Mouse (Mus musculus): ENCODE measurements around the gene Dusp10. TPM values are rescaled to one million over a fixed set of nuclear protein-coding genes. Genes with fewer than 3 reads are reported as not detected.

The Dusp10 gene
- polyA plus RNA-seq, 1 experiment from 2014 or later, result 5.1 TPM

DNA sequence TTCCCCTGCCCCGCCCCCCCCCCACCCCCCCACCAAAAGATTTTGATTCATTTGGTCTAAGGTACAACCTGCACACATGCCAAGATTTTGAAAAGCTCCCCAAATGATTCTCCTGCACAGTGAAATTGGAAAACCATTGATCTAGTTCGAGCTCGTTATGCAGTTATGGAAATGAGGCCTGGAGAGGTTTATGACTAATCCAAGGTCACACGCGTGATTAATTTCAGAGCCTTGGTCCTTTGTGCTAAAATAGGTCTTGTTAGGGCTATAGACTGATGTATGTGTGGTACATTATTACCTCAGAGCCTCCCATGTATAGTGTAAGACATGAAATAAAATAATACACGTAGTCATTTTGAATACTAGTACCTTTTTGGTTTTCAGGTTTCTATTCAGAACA, 30.3 kb downstream of the Dusp10 start:
- H3K4me2 ChIP-seq (replicated peaks), result no peak overlapping the region
- no peaks in the 10 kb centered on the region for H3K36me3 ChIP-seq
- no peak for ATAC-seq (replicated peaks)
- H3K4me3 ChIP-seq, result no peak overlapping the region
- peaks cover 18% of the 10 kb centered on the region for H3K4me1 ChIP-seq
- H3K9me3 ChIP-seq, result no peaks in the 10 kb centered on the region
- H3K9ac ChIP-seq (replicated peaks), result no peak overlapping the region
- 71% methylated on average over 6 of the region's 6 CpGs for WGBS
- H3K27me3 ChIP-seq, result no peaks in the 10 kb centered on the region
- no peak overlapping the region for H3K27ac ChIP-seq (replicated peaks)

DNA sequence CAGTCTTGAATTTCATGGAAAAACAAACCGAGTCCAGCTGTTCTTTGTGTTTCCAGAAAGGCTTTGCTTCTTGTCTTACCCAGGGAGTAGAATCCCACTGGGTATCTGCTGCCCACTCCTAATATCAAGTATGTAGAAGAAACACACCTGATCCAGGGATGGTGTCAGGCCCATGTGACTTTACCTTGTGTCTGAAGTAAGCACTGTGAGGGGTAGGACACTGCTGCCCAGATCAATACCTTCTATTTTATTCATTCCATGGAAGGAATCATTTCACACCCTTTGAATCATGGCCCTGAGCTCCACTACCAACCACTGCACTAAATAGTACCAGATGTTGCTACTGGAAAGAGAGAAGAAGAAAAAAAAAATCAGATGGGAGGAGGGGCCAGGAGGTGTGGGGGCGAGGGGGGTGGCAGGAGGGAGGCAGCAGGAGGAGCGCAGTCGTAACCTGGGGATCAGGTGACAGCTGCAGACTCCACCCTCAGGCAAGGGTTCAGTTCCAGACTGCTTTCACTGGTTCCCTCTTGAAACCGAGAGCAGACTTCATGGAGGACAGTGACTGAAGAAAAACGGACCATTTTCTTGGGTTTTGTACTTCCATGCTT, 33.1 kb downstream of the Dusp10 start:
- H3K4me3 ChIP-seq, result no peak overlapping the region
- no peaks in the 10 kb centered on the region for H3K9me3 ChIP-seq
- no peak for ATAC-seq (replicated peaks)
- no peaks in the 10 kb centered on the region for H3K36me3 ChIP-seq
- H3K4me2 ChIP-seq (replicated peaks), result no peak overlapping the region
- no peak overlapping the region for H3K27ac ChIP-seq (replicated peaks)
- H3K4me1 ChIP-seq, result peaks cover 14% of the 10 kb centered on the region
- 73% methylated on average over 6 of the region's 6 CpGs for WGBS
- no peaks in the 10 kb centered on the region for H3K27me3 ChIP-seq
- no peak overlapping the region for H3K9ac ChIP-seq (replicated peaks)

DNA sequence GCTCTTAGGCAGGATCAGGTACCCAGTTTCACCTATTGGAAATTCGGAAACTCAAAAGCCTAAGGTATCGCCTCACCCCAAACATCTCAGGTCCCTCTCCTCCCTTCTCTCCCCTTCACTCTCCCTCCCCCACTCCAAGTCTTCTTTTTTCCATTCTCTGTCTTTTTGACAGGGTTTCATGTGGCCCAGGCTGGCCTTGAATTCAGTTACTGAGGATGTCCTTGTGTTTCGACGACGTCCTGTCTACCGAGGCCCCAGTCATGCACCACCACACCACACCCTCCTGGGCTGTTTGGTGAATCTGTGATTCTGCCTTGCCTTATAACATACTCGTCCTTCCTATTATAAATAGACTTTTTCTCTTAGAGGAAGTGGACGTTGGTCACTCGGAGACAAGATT, 34.7 kb downstream of the Dusp10 start:
- 90% methylated on average over 9 of the region's 9 CpGs for WGBS
- no peaks in the 10 kb centered on the region for H3K27me3 ChIP-seq
- no peak for ATAC-seq (replicated peaks)
- no peaks in the 10 kb centered on the region for H3K9me3 ChIP-seq
- no peak overlapping the region for H3K27ac ChIP-seq (replicated peaks)
- H3K4me2 ChIP-seq (replicated peaks), result no peak overlapping the region
- H3K9ac ChIP-seq (replicated peaks), result no peak overlapping the region
- H3K4me3 ChIP-seq, result no peak overlapping the region
- H3K36me3 ChIP-seq, result no peaks in the 10 kb centered on the region
- H3K4me1 ChIP-seq, result peaks cover 4% of the 10 kb centered on the region

DNA sequence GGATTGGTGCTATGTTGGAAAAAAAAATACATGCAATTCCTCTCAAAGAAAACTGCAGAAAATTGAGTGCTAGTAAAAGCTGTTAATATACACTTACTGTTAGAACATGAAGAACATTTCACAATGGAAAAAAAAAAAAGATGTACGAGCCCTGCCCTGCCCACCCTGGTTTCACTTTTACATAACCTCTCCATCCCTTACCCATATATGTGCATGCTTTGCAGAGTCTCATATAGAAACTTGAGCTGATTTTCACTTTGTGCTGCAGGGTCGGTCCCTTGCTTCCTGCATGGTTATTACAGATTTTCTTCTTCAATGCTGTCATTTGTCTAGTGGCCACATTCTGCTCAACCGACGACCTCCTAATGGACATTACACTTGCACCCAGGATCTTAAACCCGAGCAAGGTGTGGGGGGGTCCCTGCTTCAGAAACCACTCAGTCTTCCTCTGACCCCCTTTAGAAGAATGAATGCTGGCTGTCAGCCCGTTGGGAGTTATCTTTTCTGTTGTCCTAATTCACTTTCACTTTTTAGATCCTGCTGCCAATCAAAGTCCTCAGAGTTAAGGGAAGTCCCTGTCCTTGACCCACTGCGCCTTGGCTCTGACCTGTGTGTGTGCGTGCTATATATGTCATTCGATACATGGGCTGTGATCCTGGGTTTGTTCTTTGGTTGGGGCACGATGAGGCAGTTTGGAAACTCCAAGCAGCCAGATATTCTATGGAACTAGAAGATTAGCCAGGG, 35.7 kb downstream of the Dusp10 start:
- 83% methylated on average over 10 of the region's 10 CpGs for WGBS
- Histone ChIP-seq H3K4me3 (no peak overlapping the region), H3K4me2 (replicated peaks) (no peak overlapping the region)

DNA sequence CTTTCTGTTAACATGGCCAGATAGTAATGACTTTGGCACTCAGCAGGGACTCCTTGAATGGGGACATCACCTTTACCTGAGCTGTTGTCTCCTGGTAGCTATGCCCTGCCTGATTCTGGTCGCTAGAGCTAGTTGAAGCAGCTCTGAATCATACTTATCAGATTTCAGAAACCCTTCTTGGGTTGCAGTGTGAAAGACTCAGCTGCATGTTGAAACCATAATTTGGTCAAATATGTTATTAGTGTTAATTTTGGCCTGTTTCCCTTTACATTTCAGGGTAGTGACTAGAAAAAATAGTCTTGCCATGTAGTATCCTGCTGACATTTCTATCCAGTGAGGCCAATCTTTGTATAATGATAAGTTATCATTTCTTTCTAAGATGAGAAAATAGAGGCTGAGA, 38.2 kb downstream of the Dusp10 start:
- H3K9me3 ChIP-seq, result no peaks in the 10 kb centered on the region
- H3K9ac ChIP-seq (replicated peaks), result no peak overlapping the region
- no peak overlapping the region for H3K4me3 ChIP-seq
- H3K27ac ChIP-seq (replicated peaks), result no peak overlapping the region
- H3K4me1 ChIP-seq, result peaks cover 10% of the 10 kb centered on the region
- H3K27me3 ChIP-seq, result no peaks in the 10 kb centered on the region
- WGBS, result 80% methylated on average over 1 of the region's 1 CpGs
- H3K36me3 ChIP-seq, result no peaks in the 10 kb centered on the region
- H3K4me2 ChIP-seq (replicated peaks), result no peak overlapping the region
- no peak for ATAC-seq (replicated peaks)

More for the DNA sequence above, 35.7 kb downstream of the Dusp10 start:
- no peak overlapping the region for H3K27ac ChIP-seq (replicated peaks)
- ATAC-seq (replicated peaks), result no peak
- H3K9me3 ChIP-seq, result no peaks in the 10 kb centered on the region
- no peak overlapping the region for H3K9ac ChIP-seq (replicated peaks)
- H3K36me3 ChIP-seq, result no peaks in the 10 kb centered on the region
- no peaks in the 10 kb centered on the region for H3K27me3 ChIP-seq
- H3K4me1 ChIP-seq, result peaks cover 4% of the 10 kb centered on the region

DNA sequence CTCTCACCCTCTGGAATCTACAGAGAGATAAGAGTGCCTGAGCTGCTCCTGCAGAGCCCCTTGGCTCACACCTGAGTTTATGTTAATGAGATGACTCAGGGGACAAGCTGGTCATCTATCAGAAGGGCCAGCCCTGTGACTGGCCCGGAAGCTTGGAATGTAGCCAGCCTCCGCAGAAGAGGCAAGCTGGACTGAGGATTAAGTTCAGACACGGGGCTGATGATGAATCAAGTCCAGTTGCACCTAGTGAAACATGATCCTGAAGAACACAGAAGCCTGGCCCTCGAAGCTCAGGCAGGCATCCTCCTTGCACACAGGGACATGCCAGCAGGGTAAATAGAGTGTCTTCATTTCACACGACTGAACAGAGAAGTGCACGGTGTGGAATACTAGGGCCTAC, 38.7 kb downstream of the Dusp10 start:
- H3K36me3 ChIP-seq, result no peaks in the 10 kb centered on the region
- H3K27me3 ChIP-seq, result no peaks in the 10 kb centered on the region
- no peak overlapping the region for H3K27ac ChIP-seq (replicated peaks)
- peaks cover 10% of the 10 kb centered on the region for H3K4me1 ChIP-seq
- no peak overlapping the region for H3K9ac ChIP-seq (replicated peaks)
- H3K4me2 ChIP-seq (replicated peaks), result no peak overlapping the region
- no peak for ATAC-seq (replicated peaks)
- no peaks in the 10 kb centered on the region for H3K9me3 ChIP-seq
- WGBS, result 38% methylated on average over 6 of the region's 6 CpGs
- no peak overlapping the region for H3K4me3 ChIP-seq

DNA sequence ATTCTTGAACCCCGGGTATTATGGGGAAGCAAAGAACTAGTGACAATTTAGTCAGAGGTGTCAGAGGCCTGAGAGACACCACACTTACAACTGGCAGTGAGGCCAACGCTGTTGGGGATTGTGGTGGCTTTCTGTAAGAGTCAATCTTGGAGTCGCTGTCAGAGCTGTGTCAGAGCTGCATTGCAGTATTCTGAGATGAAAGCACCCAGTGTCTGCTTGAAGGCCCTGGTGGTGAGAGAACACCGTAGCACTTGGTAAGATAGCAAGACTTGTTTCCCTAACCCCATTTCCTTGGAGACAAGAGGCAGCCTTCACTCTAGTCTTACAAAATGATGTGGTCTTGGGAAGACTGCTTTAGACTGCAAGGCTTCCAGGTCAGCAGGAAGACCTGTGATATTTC, 39.2 kb downstream of the Dusp10 start:
- Histone ChIP-seq H3K4me2 (replicated peaks) (no peak overlapping the region), H3K9ac (replicated peaks) (no peak overlapping the region), H3K4me1 (peaks cover 10% of the 10 kb centered on the region), H3K4me3 (no peak overlapping the region), H3K9me3 (no peaks in the 10 kb centered on the region), H3K36me3 (no peaks in the 10 kb centered on the region), H3K27ac (replicated peaks) (no peak overlapping the region), H3K27me3 (no peaks in the 10 kb centered on the region)
- ATAC-seq (replicated peaks), result no peak
- WGBS, result 71% methylated on average over 4 of the region's 4 CpGs

DNA sequence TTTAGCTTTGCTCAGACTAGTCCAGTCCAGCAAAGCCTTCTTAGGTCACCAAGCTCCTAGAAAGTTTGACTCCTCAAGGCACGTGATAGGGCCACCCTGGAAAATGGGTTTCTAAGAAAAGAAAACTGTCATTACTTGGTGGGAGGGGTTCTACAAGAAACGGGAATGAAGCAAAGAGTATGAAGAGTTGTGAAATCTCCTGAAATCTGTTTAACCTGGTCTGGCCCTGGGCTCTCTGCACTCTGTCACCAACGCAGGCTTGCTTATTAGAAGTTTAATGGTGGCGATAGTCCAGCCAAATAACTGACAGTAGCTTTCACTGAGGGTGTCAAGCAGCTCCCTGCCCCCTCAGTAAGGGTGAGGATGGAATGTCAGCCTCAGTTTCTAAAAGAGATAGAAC, 40.0 kb downstream of the Dusp10 start:
- Histone ChIP-seq H3K4me3 (no peak overlapping the region), H3K36me3 (no peaks in the 10 kb centered on the region), H3K27me3 (no peaks in the 10 kb centered on the region), H3K4me2 (replicated peaks) (no peak overlapping the region), H3K4me1 (peaks cover 10% of the 10 kb centered on the region), H3K9me3 (no peaks in the 10 kb centered on the region), H3K27ac (replicated peaks) (no peak overlapping the region), H3K9ac (replicated peaks) (no peak overlapping the region)
- no peak for ATAC-seq (replicated peaks)
- 81% methylated on average over 4 of the region's 4 CpGs for WGBS

DNA sequence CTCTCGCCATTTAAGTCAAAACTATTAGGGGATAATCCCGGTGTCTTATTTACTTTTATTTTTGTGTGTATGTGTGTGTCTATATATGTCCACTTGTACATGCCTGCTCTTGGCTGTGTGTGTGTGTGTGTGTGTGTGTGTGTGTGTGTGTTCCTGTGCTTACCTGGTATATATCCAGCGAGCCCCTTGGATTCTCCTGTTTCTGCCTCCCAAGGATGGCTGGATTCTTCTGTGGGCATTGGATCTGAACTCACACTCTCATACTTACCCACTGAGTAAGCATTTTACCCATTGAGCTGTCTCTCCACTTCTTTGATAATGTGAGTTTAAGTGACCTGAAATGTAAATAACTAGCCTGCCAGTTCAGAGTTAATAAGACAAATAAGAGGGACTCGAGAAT, 40.6 kb downstream of the Dusp10 start:
- Histone ChIP-seq H3K27me3 (no peaks in the 10 kb centered on the region), H3K4me2 (replicated peaks) (no peak overlapping the region), H3K36me3 (no peaks in the 10 kb centered on the region), H3K27ac (replicated peaks) (no peak overlapping the region), H3K4me3 (no peak overlapping the region), H3K9ac (replicated peaks) (no peak overlapping the region), H3K9me3 (no peaks in the 10 kb centered on the region), H3K4me1 (peaks cover 10% of the 10 kb centered on the region)
- ATAC-seq (replicated peaks), result no peak
- WGBS, result 79% methylated on average over 4 of the region's 4 CpGs

DNA sequence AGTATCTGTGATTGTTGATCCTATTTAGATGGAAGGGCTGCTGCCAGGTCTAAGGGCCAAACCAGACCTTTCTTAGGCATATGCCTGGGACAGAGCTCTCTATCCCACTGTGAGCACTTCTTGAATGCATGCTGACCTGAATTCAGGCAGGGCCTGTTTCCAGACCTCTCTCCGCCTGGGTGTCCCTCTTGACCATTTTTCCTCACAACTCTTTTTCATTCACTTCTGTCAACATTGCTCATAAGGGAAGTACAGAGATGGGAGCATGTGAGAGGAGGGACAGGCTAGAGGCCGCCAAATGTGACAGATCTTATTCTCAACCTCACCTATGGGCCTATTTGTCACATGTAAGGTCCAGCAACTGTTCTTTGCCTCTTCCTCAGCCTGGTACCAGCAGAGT, 41.1 kb downstream of the Dusp10 start:
- 86% methylated on average over 2 of the region's 2 CpGs for WGBS
- Histone ChIP-seq H3K36me3 (no peaks in the 10 kb centered on the region), H3K4me2 (replicated peaks) (no peak overlapping the region), H3K4me3 (no peak overlapping the region), H3K4me1 (peaks cover 10% of the 10 kb centered on the region), H3K9me3 (no peaks in the 10 kb centered on the region), H3K27ac (replicated peaks) (no peak overlapping the region), H3K27me3 (no peaks in the 10 kb centered on the region), H3K9ac (replicated peaks) (no peak overlapping the region)
- ATAC-seq (replicated peaks), result no peak

DNA sequence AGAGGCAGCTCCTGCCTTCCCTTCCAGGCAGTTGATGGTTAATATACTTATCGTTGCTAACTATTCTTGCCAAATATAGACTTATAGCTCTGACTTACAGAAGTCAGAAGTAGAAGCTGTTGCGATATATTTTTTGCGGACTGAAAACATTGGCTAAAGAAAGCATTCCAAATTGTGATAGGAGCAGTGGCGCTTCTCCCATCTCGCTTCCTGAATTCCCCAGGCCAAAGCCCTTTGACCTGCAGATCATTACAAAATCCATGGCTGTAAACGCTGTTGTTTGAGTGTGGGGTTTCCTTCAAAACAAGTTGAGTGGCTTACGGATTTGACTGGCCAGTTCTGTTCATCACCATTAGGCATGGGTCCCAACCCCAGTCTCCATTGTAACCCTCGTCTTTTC, 45.1 kb downstream of the Dusp10 start:
- no peak overlapping the region for H3K9ac ChIP-seq (replicated peaks)
- WGBS, result 87% methylated on average over 8 of the region's 8 CpGs
- H3K4me1 ChIP-seq, result peaks cover 6% of the 10 kb centered on the region
- H3K36me3 ChIP-seq, result no peaks in the 10 kb centered on the region
- H3K27me3 ChIP-seq, result no peaks in the 10 kb centered on the region
- no peak overlapping the region for H3K27ac ChIP-seq (replicated peaks)
- no peak overlapping the region for H3K4me3 ChIP-seq
- H3K9me3 ChIP-seq, result no peaks in the 10 kb centered on the region
- no peak for ATAC-seq (replicated peaks)
- H3K4me2 ChIP-seq (replicated peaks), result no peak overlapping the region

DNA sequence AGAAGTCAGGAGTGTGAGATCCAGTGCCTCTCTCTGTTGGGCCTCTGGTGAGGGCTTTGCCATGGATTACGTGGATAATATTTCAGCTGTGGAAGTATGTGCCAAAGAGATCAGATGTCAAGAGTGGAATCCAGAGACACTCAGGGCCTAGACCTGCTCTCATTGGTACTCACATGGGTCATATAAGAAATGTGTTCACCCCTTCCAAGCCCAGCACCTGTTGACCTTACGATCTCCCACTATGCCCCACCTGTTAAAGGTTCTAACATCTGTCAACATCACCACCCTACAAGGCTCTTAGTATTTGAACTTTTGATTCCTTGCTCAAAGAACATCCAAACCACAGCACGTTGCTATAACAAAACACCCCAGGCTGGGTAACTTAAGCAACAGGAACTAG, 46.7 kb downstream of the Dusp10 start:
- no peak overlapping the region for H3K27ac ChIP-seq (replicated peaks)
- H3K9ac ChIP-seq (replicated peaks), result no peak overlapping the region
- H3K27me3 ChIP-seq, result no peaks in the 10 kb centered on the region
- no peaks in the 10 kb centered on the region for H3K36me3 ChIP-seq
- no peak overlapping the region for H3K4me3 ChIP-seq
- ATAC-seq (replicated peaks), result no peak
- 0 out of 2 replicates have a peak, but pooled peaks cover 5% of the 10 kb centered on the region for H3K4me1 ChIP-seq
- H3K9me3 ChIP-seq, result no peaks in the 10 kb centered on the region
- 95% methylated on average over 3 of the region's 3 CpGs for WGBS
- H3K4me2 ChIP-seq (replicated peaks), result no peak overlapping the region

DNA sequence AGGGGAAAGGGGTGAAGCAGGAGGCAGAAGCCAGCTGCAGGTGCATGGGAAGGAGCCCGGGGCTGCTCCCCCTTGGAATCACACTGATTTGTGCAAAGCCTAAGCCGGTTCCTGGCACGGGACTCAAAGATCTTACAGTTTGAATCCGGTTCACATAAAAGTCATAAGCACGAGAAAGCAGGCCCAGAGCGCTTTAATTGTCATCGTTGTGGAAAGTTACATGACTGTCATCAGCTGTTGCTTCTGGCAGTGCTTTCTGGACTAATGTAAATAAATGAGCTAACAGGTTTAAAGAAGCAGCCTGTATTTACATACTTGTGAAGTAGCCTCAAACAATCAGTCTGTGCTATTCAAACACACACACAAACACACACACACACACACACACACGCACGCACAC, 47.3 kb downstream of the Dusp10 start:
- Histone ChIP-seq H3K9me3 (no peaks in the 10 kb centered on the region), H3K27ac (replicated peaks) (no peak overlapping the region), H3K4me1 (peaks cover 5% of the 10 kb centered on the region; the same call in 1 of the 2 replicates), H3K27me3 (no peaks in the 10 kb centered on the region), H3K4me2 (replicated peaks) (no peak overlapping the region), H3K36me3 (no peaks in the 10 kb centered on the region), H3K9ac (replicated peaks) (no peak overlapping the region), H3K4me3 (no peak overlapping the region)
- ATAC-seq (replicated peaks), result no peak
- 46% methylated on average over 9 of the region's 9 CpGs for WGBS

Measured in forebrain, embryonic 15.5 days (tissue).